Mouse (Mus musculus) layer of hippocampus, postnatal 10 days (tissue): ENCODE measurements around the gene Vmn2r33. TPM values are rescaled to one million over a fixed set of nuclear protein-coding genes. Genes with fewer than 3 reads are reported as not detected.
"Not testable (repeated sequence)": the region's sequence is repeated elsewhere in the genome, so short reads cannot be mapped to it uniquely, and the experiment has no call there.

Experiments
- DNase-seq, 2 experiments: peaks; one replicate each; pipeline ENCODE4 v3.0.0; 2021; ENCODE audit warnings: low spot score in 2 of 2
- long read RNA-seq: library from polyadenylated mRNA; stranded (forward); transcript quantifications from one replicate; pipeline ENCODE4 v2.0.0, GENCODE M21; 2023
- total RNA-seq, 2 experiments: library from RNA; stranded (reverse); gene quantifications; 2 replicates each; pipeline ENCODE4 v1.2.3; 2021

Vmn2r33 gene
- total RNA-seq = not detected
- long read RNA-seq = 0 reads

- DNase-seq = not testable (repeated sequence)
These were observed at the start of gene Vmn2r33 for GRCm38 (mm10) chr7:7566686-7567085. Gene Vmn2r33 (minus strand): TSS chr7:7566786.

Other genes starting within 250 kb of the Vmn2r33 start
- gene Vmn2r30, start 229.2 kb downstream of the Vmn2r33 start, total RNA-seq = under 1 TPM; 0.11 to 0.21 TPM
- under 1 TPM in 1 of 2 experiments, not detected in 1; 0.56 TPM for gene Gm45783, start 192.2 kb downstream of the Vmn2r33 start, total RNA-seq
- not detected for gene Vmn2r31, start 167.1 kb downstream of the Vmn2r33 start, total RNA-seq
- not detected for gene Vmn2r32, start 86.8 kb downstream of the Vmn2r33 start, total RNA-seq
- gene Vmn2r34, start 122.7 kb upstream of the Vmn2r33 start, total RNA-seq = not detected